Mouse (Mus musculus) myocyte (in vitro differentiated cells): ENCODE data around the gene Parp8.

Experiments used
- CEBPB ChIP-seq: IDR thresholded peaks from 2 replicates; pipeline ENCODE4 v1.6.1; 2011; ENCODE audit warnings: mild to moderate bottlenecking, moderate library complexity; ENCODE audit not compliant: poor library complexity, insufficient read depth, severe bottlenecking
- E2F4 ChIP-seq: IDR thresholded peaks from one replicate; pipeline ENCODE4 v1.6.1; 2011; ENCODE audit warnings: mild to moderate bottlenecking, control low read depth, moderate library complexity; ENCODE audit not compliant: insufficient read depth
- POLR2A ChIP-seq: IDR thresholded peaks from one replicate; pipeline ENCODE4 v1.6.1; 2011; ENCODE audit warnings: low read depth, mild to moderate bottlenecking, control low read depth, moderate library complexity; ENCODE audit not compliant: insufficient read length
- USF1 ChIP-seq: IDR thresholded peaks from one replicate; pipeline ENCODE4 v1.6.1; 2011; ENCODE audit warnings: low read depth, mild to moderate bottlenecking, control low read depth, moderate library complexity

- TF ChIP-seq E2F4 (no peak), CEBPB (no peak), USF1 (no peak), POLR2A (no peak)
These were observed 18.7 kb downstream of the Parp8 start for GRCm38 (mm10) chr13:117006638-117007037.
